Mouse (Mus musculus) myocyte (in vitro differentiated cells): ENCODE measurements around the gene Klf8. TPM values are rescaled to one million over a fixed set of nuclear protein-coding genes. Genes with fewer than 3 reads are reported as not detected.

ENCODE experiments used
- H3K27me3 ChIP-seq: one replicate; pipeline ENCODE4 v1.6.1; 2011; ENCODE audit not compliant: control insufficient read depth, insufficient read depth, insufficient read length
- H3K36me3 ChIP-seq: one replicate; pipeline ENCODE4 v1.6.1; 2011; ENCODE audit not compliant: control insufficient read depth, insufficient read depth
- H3K4me2 ChIP-seq: one replicate; pipeline ENCODE4 v1.6.1; 2011; ENCODE audit warnings: low read depth, control low read depth
- H3K4me3 ChIP-seq: one replicate; pipeline ENCODE4 v1.5.1; 2011; ENCODE audit warnings: mild to moderate bottlenecking, control low read depth, moderate library complexity
- H3K79me2 ChIP-seq: one replicate; pipeline ENCODE4 v1.6.1; 2011; ENCODE audit not compliant: control insufficient read depth, insufficient read depth
- H3ac ChIP-seq: one replicate; pipeline ENCODE4 v1.6.1; 2011; ENCODE audit not compliant: control insufficient read depth, insufficient read length
- CEBPB ChIP-seq: IDR thresholded peaks from 2 replicates; pipeline ENCODE4 v1.6.1; 2011; ENCODE audit warnings: mild to moderate bottlenecking, moderate library complexity; ENCODE audit not compliant: poor library complexity, insufficient read depth, severe bottlenecking
- E2F4 ChIP-seq: IDR thresholded peaks from one replicate; pipeline ENCODE4 v1.6.1; 2011; ENCODE audit warnings: mild to moderate bottlenecking, control low read depth, moderate library complexity; ENCODE audit not compliant: insufficient read depth
- MAX ChIP-seq: IDR thresholded peaks from one replicate; pipeline ENCODE4 v1.6.1; 2011; ENCODE audit warnings: low read depth, mild to moderate bottlenecking, control low read depth
- MYOD1 ChIP-seq, 3 experiments: IDR thresholded peaks; one replicate each; pipeline ENCODE4 v1.6.1; 2011; ENCODE audit warnings: control low read depth in 2 of 3, low read depth in 2 of 3, mild to moderate bottlenecking in 2 of 3, moderate library complexity in 1 of 3; ENCODE audit not compliant: insufficient read length in 2 of 3, control insufficient read depth in 1 of 3
- MYOG ChIP-seq, 3 experiments: IDR thresholded peaks; one replicate each; pipeline ENCODE4 v1.6.1; 2011; ENCODE audit warnings: control low read depth in 2 of 3, low read depth in 2 of 3, mild to moderate bottlenecking in 2 of 3; ENCODE audit not compliant: insufficient read length in 2 of 3, control insufficient read depth in 1 of 3, insufficient read depth in 1 of 3
- POLR2A ChIP-seq: IDR thresholded peaks from one replicate; pipeline ENCODE4 v1.6.1; 2011; ENCODE audit warnings: low read depth, mild to moderate bottlenecking, control low read depth, moderate library complexity; ENCODE audit not compliant: insufficient read length
- POLR2AphosphoS2 ChIP-seq: IDR thresholded peaks from one replicate; pipeline ENCODE4 v1.6.1; 2011; ENCODE audit warnings: low read depth, control low read depth; ENCODE audit not compliant: insufficient read length
- REST ChIP-seq: IDR thresholded peaks from one replicate; pipeline ENCODE4 v1.6.1; 2011; ENCODE audit warnings: mild to moderate bottlenecking, control low read depth, moderate library complexity; ENCODE audit not compliant: insufficient read depth, insufficient read length
- SRF ChIP-seq: IDR thresholded peaks from one replicate; pipeline ENCODE4 v1.6.1; 2011; ENCODE audit warnings: low read depth; ENCODE audit not compliant: control insufficient read depth, insufficient read length
- TCF12 ChIP-seq: IDR thresholded peaks from one replicate; pipeline ENCODE4 v1.6.1; 2011; ENCODE audit warnings: mild to moderate bottlenecking, control low read depth; ENCODE audit not compliant: poor library complexity, insufficient read depth, severe bottlenecking
- TCF3 ChIP-seq: IDR thresholded peaks from one replicate; pipeline ENCODE4 v1.6.1; 2011; ENCODE audit warnings: low read depth, control low read depth; ENCODE audit not compliant: insufficient read length
- USF1 ChIP-seq: IDR thresholded peaks from one replicate; pipeline ENCODE4 v1.6.1; 2011; ENCODE audit warnings: low read depth, mild to moderate bottlenecking, control low read depth, moderate library complexity
- polyA plus RNA-seq: library from polyadenylated mRNA; unstranded; fragments of >200 nt; fragmentation: generic; extraction: Trizol; gene quantifications from one replicate; pipeline ENCODE4 v1.2.1, GENCODE M21; 2012; ENCODE audit warnings: missing spikeins

Gene Klf8
- polyA plus RNA-seq, 1 experiment, result 0.12 TPM

GRCm38 (mm10) chrX:153369780-153370179, 132.5 kb downstream of the Klf8 start:
- Histone ChIP-seq H3K36me3 (no peaks in the 10 kb centered on the region), H3ac (no peak overlapping the region), H3K4me3 (no peak overlapping the region), H3K27me3 (no peaks in the 10 kb centered on the region), H3K4me2 (no peak overlapping the region), H3K79me2 (no peaks in the 10 kb centered on the region)
- TF ChIP-seq SRF (no peak), MYOG (IDR thresholded peaks at IDR 0.05; ENCODE audit: control insufficient read depth in 1 of 3, insufficient read depth in 1 of 3, insufficient read length in 2 of 3, low read depth in 2 of 3) (no peak), USF1 (no peak), REST (no peak), POLR2AphosphoS2 (no peak), TCF3 (no peak), POLR2A (no peak), E2F4 (no peak), MAX (no peak)

GRCm38 (mm10) chrX:153375105-153375504, 137.8 kb downstream of the Klf8 start:
- no peak overlapping the region for H3K4me2 ChIP-seq
- H3K79me2 ChIP-seq, result no peaks in the 10 kb centered on the region
- H3ac ChIP-seq, result no peak overlapping the region
- H3K36me3 ChIP-seq, result no peaks in the 10 kb centered on the region
- no peak overlapping the region for H3K4me3 ChIP-seq
- no peaks in the 10 kb centered on the region for H3K27me3 ChIP-seq
- no peak for TF ChIP-seq USF1
- TF ChIP-seq E2F4, result no peak
- no peak for TF ChIP-seq TCF12
- TF ChIP-seq SRF, result no peak
- no peak for TF ChIP-seq CEBPB
- TF ChIP-seq MYOD1 (IDR thresholded peaks at IDR 0.05; ENCODE audit: control insufficient read depth in 1 of 3, insufficient read length in 2 of 3, low read depth in 2 of 3), result no peak
- no peak for TF ChIP-seq POLR2A
- TF ChIP-seq MYOG (IDR thresholded peaks at IDR 0.05; ENCODE audit: control insufficient read depth in 1 of 3, insufficient read depth in 1 of 3, insufficient read length in 2 of 3, low read depth in 2 of 3), result no peak
- TF ChIP-seq REST, result no peak
- TF ChIP-seq POLR2AphosphoS2, result no peak
- TF ChIP-seq TCF3, result no peak
- TF ChIP-seq MAX, result no peak

GRCm38 (mm10) chrX:153381753-153382152, 144.5 kb downstream of the Klf8 start:
- H3K4me3 ChIP-seq, result no peak overlapping the region
- H3K79me2 ChIP-seq, result no peaks in the 10 kb centered on the region

GRCm38 (mm10) chrX:153389291-153389690, 152.0 kb downstream of the Klf8 start:
- H3K36me3 ChIP-seq, result no peaks in the 10 kb centered on the region
- H3ac ChIP-seq, result no peak overlapping the region
- TF ChIP-seq TCF3 (no peak), MAX (no peak), CEBPB (no peak), SRF (no peak), MYOD1 (IDR thresholded peaks at IDR 0.05; ENCODE audit: control insufficient read depth in 1 of 3, insufficient read length in 2 of 3, low read depth in 2 of 3) (no peak), TCF12 (no peak), REST (no peak), MYOG (IDR thresholded peaks at IDR 0.05; ENCODE audit: control insufficient read depth in 1 of 3, insufficient read depth in 1 of 3, insufficient read length in 2 of 3, low read depth in 2 of 3) (no peak)
- no peaks in the 10 kb centered on the region for H3K27me3 ChIP-seq
- H3K4me2 ChIP-seq, result no peak overlapping the region
- no peaks in the 10 kb centered on the region for H3K79me2 ChIP-seq
- H3K4me3 ChIP-seq, result no peak overlapping the region

More at GRCm38 (mm10) chrX:153381753-153382152, 144.5 kb downstream of the Klf8 start:
- Histone ChIP-seq H3K36me3 (no peaks in the 10 kb centered on the region), H3K27me3 (no peaks in the 10 kb centered on the region), H3K4me2 (no peak overlapping the region), H3ac (no peak overlapping the region)
- TF ChIP-seq REST (no peak), MAX (no peak), USF1 (no peak), CEBPB (no peak), E2F4 (no peak), MYOD1 (IDR thresholded peaks at IDR 0.05; ENCODE audit: control insufficient read depth in 1 of 3, insufficient read length in 2 of 3, low read depth in 2 of 3) (no peak), POLR2A (no peak), SRF (no peak), MYOG (IDR thresholded peaks at IDR 0.05; ENCODE audit: control insufficient read depth in 1 of 3, insufficient read depth in 1 of 3, insufficient read length in 2 of 3, low read depth in 2 of 3) (no peak), TCF12 (no peak), TCF3 (no peak)

GRCm38 (mm10) chrX:153417067-153417466, 179.8 kb downstream of the Klf8 start:
- no peaks in the 10 kb centered on the region for H3K27me3 ChIP-seq
- H3ac ChIP-seq, result no peak overlapping the region
- no peaks in the 10 kb centered on the region for H3K36me3 ChIP-seq

More at GRCm38 (mm10) chrX:153417067-153417466, 179.8 kb downstream of the Klf8 start:
- TF ChIP-seq MYOG (IDR thresholded peaks at IDR 0.05; ENCODE audit: control insufficient read depth in 1 of 3, insufficient read depth in 1 of 3, insufficient read length in 2 of 3, low read depth in 2 of 3), result no peak
- no peak for TF ChIP-seq TCF3
- no peak for TF ChIP-seq MYOD1 (IDR thresholded peaks at IDR 0.05; ENCODE audit: control insufficient read depth in 1 of 3, insufficient read length in 2 of 3, low read depth in 2 of 3)
- no peak for TF ChIP-seq MAX
- TF ChIP-seq CEBPB, result no peak
- TF ChIP-seq TCF12, result no peak
- TF ChIP-seq USF1, result no peak
- TF ChIP-seq POLR2AphosphoS2, result no peak
- no peak for TF ChIP-seq SRF
- no peak for TF ChIP-seq POLR2A
- TF ChIP-seq REST, result no peak
- TF ChIP-seq E2F4, result no peak
- no peaks in the 10 kb centered on the region for H3K79me2 ChIP-seq
- no peak overlapping the region for H3K4me2 ChIP-seq
- H3K4me3 ChIP-seq, result no peak overlapping the region
